Mouse (Mus musculus): Measurements from ENCODE around the gene Fscn2. TPM values are rescaled to one million over a fixed set of nuclear protein-coding genes. Genes with fewer than 3 reads are reported as not detected.

The Fscn2 gene
- polyA plus RNA-seq, 1 experiment from 2014 or later: 0.57 TPM

GRCm38 (mm10) chr11:120360062-120360461, 1.3 kb upstream of the Fscn2 start:
- no peaks in the 10 kb centered on the region for H3K9me3 ChIP-seq (ENCODE audit: low read depth, low read length)
- H3K9ac ChIP-seq: no peak overlapping the region
- H3K27ac ChIP-seq (ENCODE audit: low read depth): no peak overlapping the region
- H3K27me3 ChIP-seq (ENCODE audit: insufficient read depth, low read length): no peaks in the 10 kb centered on the region
- no peak overlapping the region for H3K4me3 ChIP-seq (ENCODE audit: low read depth, low read length)
- WGBS: 33% methylated on average over 8 of the region's 8 CpGs
- no peak for TF ChIP-seq CTCF (IDR thresholded peaks at IDR 0.05; ENCODE audit: low read depth)
- ATAC-seq (ENCODE audit: insufficient read depth) (no peak), DNase-seq (peak; percentile 57)
- H3K4me2 ChIP-seq: no peak overlapping the region
- H3K36me3 ChIP-seq (ENCODE audit: insufficient read depth): no peaks in the 10 kb centered on the region
- peaks cover 23% of the 10 kb centered on the region for H3K4me1 ChIP-seq (ENCODE audit: insufficient read depth)

DNA sequence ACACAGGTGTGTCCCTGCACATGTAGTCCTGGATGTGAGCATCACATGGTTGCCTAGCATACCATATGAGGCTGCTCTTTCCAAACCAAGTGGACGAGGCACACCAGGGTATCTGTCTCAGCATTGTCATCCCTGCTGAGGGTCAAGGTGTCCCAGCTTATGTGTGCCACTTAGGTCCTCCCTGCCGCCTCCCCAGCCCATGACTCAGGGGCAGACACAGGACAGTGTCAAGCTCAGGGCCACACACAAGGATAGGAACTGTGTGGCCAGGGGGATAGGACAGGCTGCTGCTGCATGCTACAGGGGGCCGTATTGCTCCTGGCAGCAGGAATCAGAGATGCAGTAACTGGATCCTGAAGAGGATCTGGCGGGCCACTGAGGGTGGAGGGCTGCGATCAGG, 579 bp upstream of the Fscn2 start:
- no peaks in the 10 kb centered on the region for H3K27me3 ChIP-seq (ENCODE audit: insufficient read depth, low read length)
- no peak for ATAC-seq (ENCODE audit: insufficient read depth)
- no peak overlapping the region for H3K4me2 ChIP-seq
- H3K9ac ChIP-seq: no peak overlapping the region
- DNase-seq: no peak
- no peak for TF ChIP-seq CTCF (IDR thresholded peaks at IDR 0.05; ENCODE audit: low read depth)
- H3K36me3 ChIP-seq (ENCODE audit: insufficient read depth): no peaks in the 10 kb centered on the region
- peaks cover 21% of the 10 kb centered on the region for H3K4me1 ChIP-seq (ENCODE audit: insufficient read depth)
- H3K9me3 ChIP-seq (ENCODE audit: low read depth, low read length): no peaks in the 10 kb centered on the region
- 79% methylated on average over 5 of the region's 5 CpGs for WGBS
- no peak overlapping the region for H3K4me3 ChIP-seq (ENCODE audit: low read depth, low read length)
- no peak overlapping the region for H3K27ac ChIP-seq (ENCODE audit: low read depth)

- no peak for DNase-seq
- H3K27me3 ChIP-seq (ENCODE audit: insufficient read depth, low read length): no peaks in the 10 kb centered on the region
- peaks cover 14% of the 10 kb centered on the region; the same call in 1 of the 2 replicates for H3K4me1 ChIP-seq (ENCODE audit: insufficient read depth)
- H3K27ac ChIP-seq (ENCODE audit: low read depth): no peak overlapping the region
- no peak overlapping the region for H3K4me3 ChIP-seq (ENCODE audit: low read depth, low read length)
- no peak for TF ChIP-seq CTCF (IDR thresholded peaks at IDR 0.05; ENCODE audit: low read depth)
- H3K36me3 ChIP-seq (ENCODE audit: insufficient read depth): no peaks in the 10 kb centered on the region
- H3K4me2 ChIP-seq: no peak overlapping the region
- H3K9me3 ChIP-seq (ENCODE audit: low read depth, low read length): no peaks in the 10 kb centered on the region
- no peak overlapping the region for H3K9ac ChIP-seq
- WGBS: 80% methylated on average over 6 of the region's 6 CpGs
- ATAC-seq (ENCODE audit: insufficient read depth): no peak
Observed at GRCm38 (mm10) chr11:120362891-120363290, 1.6 kb downstream of the Fscn2 start.

- no peak overlapping the region for H3K4me3 ChIP-seq (ENCODE audit: low read depth, low read length)
- no peak for ATAC-seq (ENCODE audit: insufficient read depth)
- H3K27me3 ChIP-seq (ENCODE audit: insufficient read depth, low read length): no peaks in the 10 kb centered on the region
- no peak overlapping the region for H3K4me2 ChIP-seq
- H3K9ac ChIP-seq: no peak overlapping the region
- DNase-seq: no peak
- peaks cover 20% of the 10 kb centered on the region for H3K36me3 ChIP-seq (ENCODE audit: insufficient read depth)
- H3K9me3 ChIP-seq (ENCODE audit: low read depth, low read length): no peaks in the 10 kb centered on the region
- H3K27ac ChIP-seq (ENCODE audit: low read depth): no peak overlapping the region
- H3K4me1 ChIP-seq (ENCODE audit: insufficient read depth): no peaks in the 10 kb centered on the region
- 27% methylated on average over 7 of the region's 7 CpGs for WGBS
- no peak for TF ChIP-seq CTCF (IDR thresholded peaks at IDR 0.05; ENCODE audit: low read depth)
Observed at GRCm38 (mm10) chr11:120366443-120367027, 5.2 kb downstream of the Fscn2 start.

GRCm38 (mm10) chr11:120369656-120370055, 8.3 kb downstream of the Fscn2 start:
- no peak overlapping the region for H3K9ac ChIP-seq
- peak; percentile 76 for ATAC-seq (ENCODE audit: insufficient read depth)
- peak; percentile 80 for DNase-seq
- no peaks in the 10 kb centered on the region for H3K4me1 ChIP-seq (ENCODE audit: insufficient read depth)
- no peak overlapping the region for H3K4me2 ChIP-seq
- no peak overlapping the region for H3K4me3 ChIP-seq (ENCODE audit: low read depth, low read length)
- no peaks in the 10 kb centered on the region for H3K9me3 ChIP-seq (ENCODE audit: low read depth, low read length)
- H3K27ac ChIP-seq (ENCODE audit: low read depth): no peak overlapping the region
- H3K36me3 ChIP-seq (ENCODE audit: insufficient read depth): peaks cover 51% of the 10 kb centered on the region
- WGBS: 28% methylated on average over 8 of the region's 8 CpGs
- TF ChIP-seq CTCF (IDR thresholded peaks at IDR 0.05; ENCODE audit: low read depth): peak; percentile 91
- no peaks in the 10 kb centered on the region for H3K27me3 ChIP-seq (ENCODE audit: insufficient read depth, low read length)

DNA sequence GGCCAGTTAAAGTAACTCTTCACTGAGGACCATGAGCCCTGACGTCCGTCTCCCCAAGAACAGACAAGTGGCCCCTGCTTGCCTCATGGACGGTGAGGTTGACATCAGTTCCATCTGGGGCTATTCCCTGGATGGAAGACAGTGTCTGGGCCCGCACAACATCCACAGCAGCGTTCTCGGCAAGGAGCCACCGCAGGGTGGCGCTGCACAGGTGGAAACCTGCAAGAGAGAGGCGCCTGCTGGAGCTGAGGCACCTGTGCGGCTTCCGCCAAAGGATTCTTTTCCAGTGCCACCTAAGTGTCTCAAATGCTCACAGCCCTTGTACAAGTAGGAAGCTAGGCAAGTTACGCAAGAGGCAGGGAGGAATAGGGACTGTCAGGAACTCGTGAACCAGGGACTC, 11.7 kb downstream of the Fscn2 start:
- 57% methylated on average over 13 of the region's 13 CpGs for WGBS
- peak; percentile 40; the same call in 1 of the 2 replicates for TF ChIP-seq CTCF (IDR thresholded peaks at IDR 0.05; ENCODE audit: low read depth)

DNA sequence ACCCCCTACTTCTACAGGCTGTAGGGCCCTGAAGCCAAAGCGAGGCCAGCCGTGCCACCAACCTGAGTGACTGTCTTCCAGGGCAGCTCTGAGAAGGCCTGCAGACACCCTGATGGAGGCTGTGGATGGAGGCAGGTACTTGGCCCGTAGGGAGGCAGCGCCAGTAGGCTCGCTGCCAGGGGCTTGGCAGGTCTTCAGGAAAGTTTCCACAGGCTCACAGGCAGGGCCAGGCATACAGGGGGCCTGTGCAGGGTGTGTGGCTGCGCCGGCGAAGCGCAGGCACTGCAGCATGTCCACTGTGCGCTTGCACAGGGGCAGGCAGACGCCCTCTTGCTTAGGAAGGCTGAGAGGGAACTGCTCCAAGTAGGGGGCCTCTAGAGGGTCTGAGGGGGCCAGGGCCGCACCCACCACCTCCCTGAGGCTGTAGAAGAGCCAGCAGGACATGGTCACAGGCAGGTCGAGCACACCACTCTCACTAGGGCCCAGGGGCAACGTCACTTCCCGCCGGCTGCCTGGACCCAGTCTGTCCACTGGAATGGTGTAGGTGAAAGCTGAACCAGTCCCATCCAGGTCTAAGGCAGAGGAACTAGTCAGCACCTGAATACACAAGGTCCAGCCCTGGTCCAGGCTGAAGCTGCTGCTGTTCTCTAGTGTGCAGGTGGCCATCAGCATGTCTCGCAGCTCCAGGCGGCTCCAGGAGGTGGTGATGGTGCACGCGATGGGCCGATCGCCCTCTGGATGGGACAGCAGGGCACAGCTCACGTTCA, 12.7 kb downstream of the Fscn2 start:
- H3K9me3 ChIP-seq (ENCODE audit: low read depth, low read length): no peaks in the 10 kb centered on the region
- WGBS: 87% methylated on average over 23 of the region's 23 CpGs
- peaks cover 70% of the 10 kb centered on the region for H3K36me3 ChIP-seq (ENCODE audit: insufficient read depth)
- H3K9ac ChIP-seq: no peak overlapping the region
- DNase-seq: peak; percentile 35
- no peak overlapping the region for H3K4me3 ChIP-seq (ENCODE audit: low read depth, low read length)
- H3K27ac ChIP-seq (ENCODE audit: low read depth): no peak overlapping the region
- no peak for TF ChIP-seq CTCF (IDR thresholded peaks at IDR 0.05; ENCODE audit: low read depth)
- ATAC-seq (ENCODE audit: insufficient read depth): no peak
- no peak overlapping the region for H3K4me2 ChIP-seq
- H3K4me1 ChIP-seq (ENCODE audit: insufficient read depth): peaks cover 5% of the 10 kb centered on the region
- no peaks in the 10 kb centered on the region for H3K27me3 ChIP-seq (ENCODE audit: insufficient read depth, low read length)

More for the DNA sequence above, 11.7 kb downstream of the Fscn2 start:
- H3K4me2 ChIP-seq: no peak overlapping the region
- no peak for DNase-seq
- H3K9ac ChIP-seq: no peak overlapping the region
- no peaks in the 10 kb centered on the region for H3K9me3 ChIP-seq (ENCODE audit: low read depth, low read length)
- no peak for ATAC-seq (ENCODE audit: insufficient read depth)
- no peaks in the 10 kb centered on the region for H3K27me3 ChIP-seq (ENCODE audit: insufficient read depth, low read length)
- H3K4me1 ChIP-seq (ENCODE audit: insufficient read depth): peaks cover 5% of the 10 kb centered on the region
- H3K27ac ChIP-seq (ENCODE audit: low read depth): no peak overlapping the region
- no peak overlapping the region for H3K4me3 ChIP-seq (ENCODE audit: low read depth, low read length)
- H3K36me3 ChIP-seq (ENCODE audit: insufficient read depth): peaks cover 74% of the 10 kb centered on the region

All from lung, embryonic 14.5 days (tissue).